Mouse (Mus musculus): Measurements from ENCODE around the gene Ciao1. TPM values are rescaled to one million over a fixed set of nuclear protein-coding genes. Genes with fewer than 3 reads are reported as not detected.

Gene Ciao1
- 54.4 and 61.4 TPM in 2 replicates for polyA plus RNA-seq (2015; fragmentation: Nextera tagmentation; extraction: Ambion mirVana)

DNA sequence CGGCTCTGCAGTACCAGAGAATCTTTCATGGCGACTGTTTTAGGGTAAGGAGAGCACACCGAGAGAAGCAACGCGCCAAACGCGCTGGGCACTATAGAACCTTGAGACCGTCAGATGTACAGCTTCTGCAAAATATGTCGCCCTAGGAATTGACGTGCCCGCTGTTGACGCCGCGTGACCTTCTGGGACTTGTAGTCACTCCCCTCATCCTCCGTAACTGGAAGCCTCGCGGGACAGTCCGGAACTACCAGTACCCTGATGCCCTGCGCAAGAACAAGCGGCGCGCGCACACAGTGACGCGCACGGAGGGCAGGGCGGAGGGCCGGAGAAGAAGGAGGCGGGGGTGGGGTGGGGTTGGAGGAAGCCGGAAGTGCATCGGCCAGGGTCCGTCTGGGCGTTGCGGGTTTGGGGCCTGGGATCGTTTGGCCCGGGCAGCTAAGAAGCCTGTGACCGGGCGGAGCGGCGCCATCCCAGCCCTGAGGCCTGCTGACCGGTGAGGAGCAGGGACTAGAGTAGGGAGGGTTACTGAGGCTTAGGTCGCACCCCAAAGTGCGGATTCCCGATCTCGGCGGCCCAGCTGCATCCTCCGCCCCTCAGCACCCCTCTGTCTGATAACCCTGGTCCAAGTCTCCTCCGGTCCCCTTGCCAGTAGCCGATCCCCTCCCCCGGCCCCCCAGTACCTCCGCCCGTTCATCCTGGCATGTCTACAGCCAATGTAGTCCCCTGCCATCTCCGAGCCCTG is at the start of gene Ciao1, which contains the start of gene Tmem127:
TSS of gene Ciao1 (minus strand) at position 225 of the 742 bp plus-strand sequence.
TSS of gene Tmem127 (plus strand) at position 317 of the 742 bp plus-strand sequence.
- H3K27ac ChIP-seq (ENCODE audit: low read length): peak within 1 kb of the TSS; percentile 82
- WGBS: 0% methylated on average over 45 of the region's 53 CpGs
- peaks cover 13% of the 10 kb centered on the region; the same call in 1 of the 2 replicates for H3K36me3 ChIP-seq (ENCODE audit: insufficient read depth, low read length)
- H3K4me3 ChIP-seq (ENCODE audit: low read depth, low read length): peak within 1 kb of the TSS; percentile 90
- peak; percentile 100 for ATAC-seq
- H3K4me1 ChIP-seq (ENCODE audit: insufficient read depth, low read depth, low read length): peaks cover 9% of the 10 kb centered on the region; the same call in 1 of the 2 replicates
- H3K9me3 ChIP-seq (ENCODE audit: low read length): no peaks in the 10 kb centered on the region
- H3K27me3 ChIP-seq (replicated peaks; ENCODE audit: insufficient read depth, low read length): no peaks in the 10 kb centered on the region
- H3K4me2 ChIP-seq (replicated peaks; ENCODE audit: low read depth, low read length): peak within 1 kb of the TSS; percentile 89
- 0 out of 2 replicates have a peak, but pooled peaks have one; percentile 6 for TF ChIP-seq CTCF (IDR thresholded peaks at IDR 0.05)
- no peak for TF ChIP-seq EP300 (IDR thresholded peaks at IDR 0.05)
- DNase-seq (ENCODE audit: low spot score): peak; percentile 99
- H3K9ac ChIP-seq (replicated peaks; ENCODE audit: low read depth): peak within 1 kb of the TSS; percentile 90

GRCm38 (mm10) chr2:127297001-127297805 is 49.6 kb upstream of the Ciao1 start:
- Histone ChIP-seq H3K4me3 (ENCODE audit: low read depth, low read length) (no peak overlapping the region), H3K36me3 (ENCODE audit: insufficient read depth, low read length) (peaks cover 28% of the 10 kb centered on the region), H3K4me2 (replicated peaks; ENCODE audit: low read depth, low read length) (no peak overlapping the region), H3K27ac (ENCODE audit: low read length) (no peak overlapping the region), H3K4me1 (ENCODE audit: insufficient read depth, low read depth, low read length) (no peaks in the 10 kb centered on the region), H3K9me3 (ENCODE audit: low read length) (no peaks in the 10 kb centered on the region), H3K27me3 (replicated peaks; ENCODE audit: insufficient read depth, low read length) (no peaks in the 10 kb centered on the region), H3K9ac (replicated peaks; ENCODE audit: low read depth) (no peak overlapping the region)
- DNase-seq (ENCODE audit: low spot score) (peak; percentile 22), ATAC-seq (peak; percentile 44; the same call in 1 of the 2 replicates)
- WGBS: 79% methylated on average over 7 of the region's 7 CpGs
- TF ChIP-seq EP300 (IDR thresholded peaks at IDR 0.05) (peak; percentile 34; the same call in 1 of the 2 replicates), CTCF (IDR thresholded peaks at IDR 0.05) (no peak)

GRCm38 (mm10) chr2:127292250-127292649 is 44.6 kb upstream of the Ciao1 start:
- Histone ChIP-seq H3K27ac (ENCODE audit: low read length) (no peak overlapping the region), H3K4me2 (replicated peaks; ENCODE audit: low read depth, low read length) (no peak overlapping the region), H3K4me1 (ENCODE audit: insufficient read depth, low read depth, low read length) (no peaks in the 10 kb centered on the region), H3K9me3 (ENCODE audit: low read length) (no peaks in the 10 kb centered on the region), H3K36me3 (ENCODE audit: insufficient read depth, low read length) (peaks cover 18% of the 10 kb centered on the region), H3K9ac (replicated peaks; ENCODE audit: low read depth) (no peak overlapping the region), H3K4me3 (ENCODE audit: low read depth, low read length) (no peak overlapping the region), H3K27me3 (replicated peaks; ENCODE audit: insufficient read depth, low read length) (no peaks in the 10 kb centered on the region)
- no peak; the same call in 1 of the 2 replicates for TF ChIP-seq EP300 (IDR thresholded peaks at IDR 0.05)
- TF ChIP-seq CTCF (IDR thresholded peaks at IDR 0.05): no peak
- 52% methylated on average over 4 of the region's 4 CpGs for WGBS
- peak; percentile 37; the same call in 1 of the 2 replicates for ATAC-seq
- DNase-seq (ENCODE audit: low spot score): no peak

GRCm38 (mm10) chr2:127278162-127278561 is 30.5 kb upstream of the Ciao1 start:
- Histone ChIP-seq H3K4me1 (ENCODE audit: insufficient read depth, low read depth, low read length) (no peaks in the 10 kb centered on the region), H3K4me3 (ENCODE audit: low read depth, low read length) (no peak overlapping the region), H3K27me3 (replicated peaks; ENCODE audit: insufficient read depth, low read length) (no peaks in the 10 kb centered on the region), H3K4me2 (replicated peaks; ENCODE audit: low read depth, low read length) (no peak overlapping the region), H3K9me3 (ENCODE audit: low read length) (no peaks in the 10 kb centered on the region), H3K36me3 (ENCODE audit: insufficient read depth, low read length) (no peaks in the 10 kb centered on the region), H3K27ac (ENCODE audit: low read length) (peak overlapping the region; percentile 26; the same call in 1 of the 2 replicates), H3K9ac (replicated peaks; ENCODE audit: low read depth) (no peak overlapping the region)
- TF ChIP-seq CTCF (IDR thresholded peaks at IDR 0.05): no peak
- ATAC-seq (peak; percentile 30; the same call in 1 of the 2 replicates), DNase-seq (ENCODE audit: low spot score) (peak; percentile 59)

GRCm38 (mm10) chr2:127275551-127276320 is 28.1 kb upstream of the Ciao1 start:
- ATAC-seq: no peak
- no peak for TF ChIP-seq EP300 (IDR thresholded peaks at IDR 0.05)
- TF ChIP-seq CTCF (IDR thresholded peaks at IDR 0.05): no peak
- no peaks in the 10 kb centered on the region for H3K4me1 ChIP-seq (ENCODE audit: insufficient read depth, low read depth, low read length)
- no peak overlapping the region for H3K27ac ChIP-seq (ENCODE audit: low read length)
- 80% methylated on average over 5 of the region's 5 CpGs for WGBS
- no peak overlapping the region for H3K4me2 ChIP-seq (replicated peaks; ENCODE audit: low read depth, low read length)
- DNase-seq (ENCODE audit: low spot score): no peak
- H3K9me3 ChIP-seq (ENCODE audit: low read length): no peaks in the 10 kb centered on the region
- H3K4me3 ChIP-seq (ENCODE audit: low read depth, low read length): no peak overlapping the region
- no peaks in the 10 kb centered on the region for H3K27me3 ChIP-seq (replicated peaks; ENCODE audit: insufficient read depth, low read length)
- H3K36me3 ChIP-seq (ENCODE audit: insufficient read depth, low read length): no peaks in the 10 kb centered on the region
- no peak overlapping the region for H3K9ac ChIP-seq (replicated peaks; ENCODE audit: low read depth)

Data from lung, postnatal 0 days (tissue).